Mouse (Mus musculus) ES-Bruce4 (cell line): ENCODE measurements at regions not wholly inside any gene's neighbourhood (a gene's known extent, or its start where the extent isn't known, plus 50 kb on each side); places are given as distances from the start of the nearest gene placed in this dataset.

ENCODE experiments used
- CTCF ChIP-seq: IDR thresholded peaks from one replicate; pipeline ENCODE4 v1.8.1; 2011; ENCODE audit warnings: low read depth, low read length
- EP300 ChIP-seq: IDR thresholded peaks from 2 replicates; pipeline ENCODE4 v1.6.1; 2011; ENCODE audit warnings: low read depth, low read length; ENCODE audit not compliant: insufficient read depth
- POLR2A ChIP-seq: IDR thresholded peaks from one replicate; pipeline ENCODE4 v1.8.1; 2011; ENCODE audit warnings: low read length; ENCODE audit not compliant: insufficient read depth

DNA sequence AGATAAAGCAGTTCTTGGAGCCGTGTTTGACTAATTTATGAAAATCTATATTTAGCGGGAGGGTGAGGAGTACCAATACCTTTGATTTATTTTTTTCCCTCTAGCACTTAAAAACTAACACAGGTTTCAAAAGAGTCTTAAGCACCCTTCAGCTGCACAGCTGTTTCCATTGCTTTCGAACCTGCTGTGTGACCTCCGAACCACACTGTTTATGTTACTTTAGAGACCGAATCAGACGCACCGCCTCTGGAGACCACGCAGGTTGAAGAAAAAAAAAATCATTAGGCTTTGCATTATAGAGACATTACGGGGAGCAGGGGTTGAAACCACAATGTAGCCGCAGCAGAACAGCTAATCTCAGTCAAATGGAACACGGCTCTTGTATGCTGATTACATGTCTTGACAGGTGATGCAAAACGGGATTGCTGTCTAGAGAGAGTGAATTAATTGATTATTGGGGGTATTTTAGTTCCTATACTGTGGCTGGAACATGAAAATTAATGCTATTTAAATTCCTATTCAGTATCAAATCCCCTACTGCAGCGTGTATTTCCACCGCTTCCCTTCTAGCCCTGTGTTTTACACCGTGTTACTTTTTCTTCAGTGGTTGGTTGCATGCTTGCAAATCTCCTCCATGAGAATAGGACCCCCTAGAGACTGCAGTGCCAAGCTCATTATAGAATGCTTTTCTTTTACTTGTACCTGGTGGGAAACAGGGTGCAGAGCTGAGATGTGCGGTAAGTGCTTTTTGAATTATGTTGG lies 169.0 kb upstream of the C9orf72 start:
- TF ChIP-seq POLR2A: no peak
- no peak for TF ChIP-seq CTCF
- no peak for TF ChIP-seq EP300
